Mouse (Mus musculus) erythroblast, embryonic 14.5 days (primary cell): Measurements from ENCODE around the gene Irs1.

Source experiments
- GATA1 ChIP-seq: IDR thresholded peaks from 2 replicates; pipeline ENCODE4 v1.6.1; 2012; ENCODE audit warnings: low read length, inconsistent platforms, mixed read lengths
- TAL1 ChIP-seq: IDR thresholded peaks from 3 replicates; pipeline ENCODE4 v1.6.1; 2012; ENCODE audit warnings: low read length, inconsistent platforms, mixed read lengths

DNA sequence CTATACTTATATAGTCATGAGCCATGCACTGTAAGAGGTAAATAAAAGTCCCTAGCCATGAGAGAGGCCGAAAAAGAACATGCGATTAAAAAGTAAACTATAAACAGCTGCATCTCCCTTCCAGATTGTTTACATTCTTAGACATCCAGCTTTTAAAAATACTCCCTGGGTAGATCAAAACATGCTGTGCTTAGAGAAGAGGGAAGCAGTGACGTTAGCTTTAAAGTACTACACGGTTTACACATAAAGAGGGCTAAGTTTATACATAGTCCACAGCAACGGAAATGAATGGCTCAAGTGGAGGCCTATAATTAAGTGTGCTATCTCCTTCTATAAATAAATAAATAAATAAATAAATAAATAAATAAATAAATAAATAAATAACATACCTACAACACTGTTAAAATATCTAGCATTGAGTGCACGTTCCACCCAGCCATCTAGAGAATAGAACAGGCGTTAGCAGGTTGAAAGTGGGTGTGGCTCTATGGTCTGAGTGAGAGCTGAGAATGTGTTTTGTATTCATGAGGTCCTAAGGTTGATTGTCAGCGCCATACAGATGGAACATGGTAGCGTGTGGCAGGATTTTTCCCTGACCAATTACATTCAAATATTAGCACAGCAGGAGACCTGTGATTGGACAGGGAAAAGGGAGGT is 37.3 kb downstream of the Irs1 start:
- TF ChIP-seq TAL1: no peak
- no peak for TF ChIP-seq GATA1
